Mouse (Mus musculus) MEL (cell line): ENCODE results near the gene Ganc. TPM values are rescaled to one million over a fixed set of nuclear protein-coding genes. Genes with fewer than 3 reads are reported as not detected.

Experiments used
- DNase-seq: peaks from one replicate; pipeline ENCODE4 v3.0.0; 2011; ENCODE audit warnings: low read depth, low spot score
- H3K27ac ChIP-seq: 2 replicates; pipeline ENCODE4 v1.5.1; 2012; ENCODE audit warnings: low read depth, mild to moderate bottlenecking, control low read depth, low read length, moderate library complexity; ENCODE audit not compliant: control insufficient read depth
- H3K27me3 ChIP-seq, 2 experiments: fragments of 150-350 bp in 1 of 2; sonication (generic) in 1 of 2; 2 replicates each; pipeline ENCODE4 v1.6.1; 2012; ENCODE audit warnings: low read length in 2 of 2, mild to moderate bottlenecking in 2 of 2, improper control_type of control experiment in 1 of 2, moderate library complexity in 1 of 2; ENCODE audit not compliant: insufficient read depth in 2 of 2, control insufficient read depth in 1 of 2
- H3K36me3 ChIP-seq, 2 experiments: 2 replicates each; pipeline ENCODE4 v1.6.1; 2012 to 2014; ENCODE audit warnings: low read length in 2 of 2, improper control_type of control experiment in 1 of 2, inconsistent platforms in 1 of 2, mild to moderate bottlenecking in 1 of 2; ENCODE audit not compliant: insufficient read depth in 2 of 2, control insufficient read depth in 1 of 2
- H3K4me1 ChIP-seq, 2 experiments: fragments of 150-350 bp in 1 of 2; sonication (generic) in 1 of 2; 2 replicates each; pipeline ENCODE4 v1.6.1; 2012; ENCODE audit warnings: low read length in 2 of 2, improper control_type of control experiment in 1 of 2, mild to moderate bottlenecking in 1 of 2; ENCODE audit not compliant: insufficient read depth in 2 of 2, control insufficient read depth in 1 of 2
- H3K4me3 ChIP-seq, 2 experiments: fragments of 150-350 bp in 1 of 2; sonication (generic) in 1 of 2; 2 replicates each; pipeline ENCODE4 v1.5.1; 2012; ENCODE audit warnings: low read depth in 2 of 2, low read length in 2 of 2, mild to moderate bottlenecking in 2 of 2, moderate library complexity in 2 of 2, control low read depth in 1 of 2, improper control_type of control experiment in 1 of 2; ENCODE audit not compliant: control insufficient read depth in 1 of 2, insufficient read depth in 1 of 2
- H3K79me2 ChIP-seq: 2 replicates; pipeline ENCODE4 v1.6.1; 2012; ENCODE audit warnings: mild to moderate bottlenecking, low read length, moderate library complexity; ENCODE audit not compliant: control insufficient read depth, poor library complexity, insufficient read depth
- H3K9ac ChIP-seq: 2 replicates; pipeline ENCODE4 v1.6.1; 2012; ENCODE audit warnings: low read depth, mild to moderate bottlenecking, control low read depth, low read length, moderate library complexity; ENCODE audit not compliant: control insufficient read depth, poor library complexity, severe bottlenecking
- H3K9me3 ChIP-seq: fragments of 150-350 bp; sonication (generic); replicated peaks from 2 replicates; pipeline ENCODE4 v1.6.1; 2012; ENCODE audit warnings: mild to moderate bottlenecking, low read length, improper control_type of control experiment, moderate library complexity; ENCODE audit not compliant: insufficient read depth
- CHD1 ChIP-seq: IDR thresholded peaks from 2 replicates; pipeline ENCODE4 v1.6.1; 2012; ENCODE audit warnings: low read depth, mild to moderate bottlenecking, inconsistent platforms, low read length, improper control_type of control experiment
- CTCF ChIP-seq, 3 experiments: IDR thresholded peaks in 2 of 3; conservative IDR thresholded peaks in 1 of 3; 2 replicates each; pipeline ENCODE4 v1.5.1; 2011 to 2012; ENCODE audit warnings: low read length in 3 of 3, low read depth in 2 of 3, mild to moderate bottlenecking in 2 of 3, improper control_type of control experiment in 1 of 3, inconsistent platforms in 1 of 3, mixed read lengths in 1 of 3, moderate library complexity in 1 of 3; ENCODE audit not compliant: control insufficient read depth in 1 of 3, insufficient read depth in 1 of 3, poor library complexity in 1 of 3, severe bottlenecking in 1 of 3
- E2F4 ChIP-seq: IDR thresholded peaks from 2 replicates; pipeline ENCODE4 v1.6.1; 2011; ENCODE audit warnings: low read depth, low read length, improper control_type of control experiment, borderline replicate concordance
- ELF1 ChIP-seq: IDR thresholded peaks from 2 replicates; pipeline ENCODE4 v1.6.1; 2014; ENCODE audit warnings: low read depth, mild to moderate bottlenecking, inconsistent platforms, low read length, improper control_type of control experiment, moderate library complexity
- ETS1 ChIP-seq: IDR thresholded peaks from 2 replicates; pipeline ENCODE4 v1.6.1; 2012; ENCODE audit warnings: low read depth, mild to moderate bottlenecking, inconsistent platforms, low read length, improper control_type of control experiment, moderate library complexity
- HCFC1 ChIP-seq: IDR thresholded peaks from 2 replicates; pipeline ENCODE4 v1.6.1; 2012; ENCODE audit warnings: low read depth, mild to moderate bottlenecking, inconsistent platforms, low read length, improper control_type of control experiment, moderate library complexity
- JUND ChIP-seq: IDR thresholded peaks from 2 replicates; pipeline ENCODE4 v1.6.1; 2011; ENCODE audit warnings: low read depth, mild to moderate bottlenecking, improper control_type of control experiment, low read length
- MAFK ChIP-seq: IDR thresholded peaks from 2 replicates; pipeline ENCODE4 v1.6.1; 2011; ENCODE audit warnings: low read depth, mild to moderate bottlenecking, low read length, improper control_type of control experiment, borderline replicate concordance
- POLR2AphosphoS5 ChIP-seq: IDR thresholded peaks from 2 replicates; pipeline ENCODE4 v1.6.1; 2012; ENCODE audit warnings: low read depth, borderline replicate concordance, mild to moderate bottlenecking, inconsistent platforms, low read length, moderate library complexity, mixed read lengths
- SMC3 ChIP-seq: IDR thresholded peaks from 2 replicates; pipeline ENCODE4 v1.6.1; 2011; ENCODE audit warnings: low read depth, low read length, improper control_type of control experiment
- TAL1 ChIP-seq: IDR thresholded peaks from 2 replicates; pipeline ENCODE4 v1.6.1; 2012; ENCODE audit warnings: mild to moderate bottlenecking, inconsistent platforms, low read length, moderate library complexity, mixed read lengths
- USF2 ChIP-seq, 2 experiments: IDR thresholded peaks; 2 replicates each; pipeline ENCODE4 v1.6.1; 2011 to 2012; ENCODE audit warnings: improper control_type of control experiment in 2 of 2, low read length in 2 of 2, borderline replicate concordance in 1 of 2, inconsistent platforms in 1 of 2, low read depth in 1 of 2, mild to moderate bottlenecking in 1 of 2; ENCODE audit not compliant: insufficient read depth in 1 of 2
- ZC3H11A ChIP-seq: IDR thresholded peaks from 2 replicates; pipeline ENCODE4 v1.6.1; 2012; ENCODE audit warnings: low read depth, mild to moderate bottlenecking, inconsistent platforms, low read length, improper control_type of control experiment
- ZKSCAN1 ChIP-seq: IDR thresholded peaks from 2 replicates; pipeline ENCODE4 v1.6.1; 2012; ENCODE audit warnings: low read depth, mild to moderate bottlenecking, inconsistent platforms, low read length, improper control_type of control experiment, moderate library complexity
- ZMIZ1 ChIP-seq: IDR thresholded peaks from 2 replicates; pipeline ENCODE4 v1.6.1; 2012; ENCODE audit warnings: low read depth, mild to moderate bottlenecking, inconsistent platforms, low read length, improper control_type of control experiment, moderate library complexity
- polyA plus RNA-seq, 2 experiments: library from polyadenylated mRNA; stranded (reverse) in 1 of 2; unstranded in 1 of 2; fragments of >175 nt in 1 of 2; fragments of >200 nt in 1 of 2; gene quantifications; 2 replicates each; pipeline versions ENCODE4 v1.2.1 to v1.2.4; 2012; ENCODE audit warnings: low replicate concordance in 2 of 2, low read depth in 1 of 2; ENCODE audit not compliant: insufficient read length in 2 of 2, insufficient read depth in 1 of 2, missing spikeins in 1 of 2
- total RNA-seq: library from RNA; depleted of rRNA; stranded (reverse); fragments of 300-350 nt; gene quantifications from 2 replicates; pipeline ENCODE4 v1.2.3, GENCODE M21; 2012

Ganc gene
- total and polyA plus RNA-seq, 3 experiments: 3.1 to 4.4 TPM; not detected in 1

- TF ChIP-seq ZC3H11A: no peak
- TF ChIP-seq HCFC1: no peak
- no peak for TF ChIP-seq ELF1
- TF ChIP-seq CTCF (IDR thresholded peaks at IDR 0.05 in 2 of 3, conservative IDR thresholded peaks at IDR 0.05 in 1 of 3; ENCODE audit: control insufficient read depth in 1 of 3, insufficient read depth in 1 of 3, low read depth in 2 of 3, low read length in 3 of 3, poor library complexity in 1 of 3, severe bottlenecking in 1 of 3): no peak
- TF ChIP-seq MAFK: no peak
- no peak for TF ChIP-seq USF2 (IDR thresholded peaks at IDR 0.05; ENCODE audit: borderline replicate concordance in 1 of 2, insufficient read depth in 1 of 2, low read depth in 1 of 2, low read length in 2 of 2)
- no peak for TF ChIP-seq JUND
- no peak for TF ChIP-seq POLR2AphosphoS5
- TF ChIP-seq CHD1: no peak
- H3K9me3 ChIP-seq: no peaks in the 10 kb centered on the region
- H3K9ac ChIP-seq: no peak overlapping the region
- H3K79me2 ChIP-seq: no peaks in the 10 kb centered on the region
- DNase-seq: no peak
- no peaks in the 10 kb centered on the region for H3K27me3 ChIP-seq
- H3K4me3 ChIP-seq: no peak overlapping the region
- no peaks in the 10 kb centered on the region for H3K36me3 ChIP-seq
- no peaks in the 10 kb centered on the region for H3K4me1 ChIP-seq
- H3K27ac ChIP-seq: no peak overlapping the region
Measured at GRCm38 (mm10) chr2:120424386-120424785, 20.7 kb downstream of the Ganc start.

GRCm38 (mm10) chr2:120444486-120444885, 40.8 kb downstream of the Ganc start:
- H3K4me3 ChIP-seq: no peak overlapping the region
- H3K4me1 ChIP-seq: peaks cover 4 to 7% of the 10 kb centered on the region in 2 experiments; a peak in 2 of 4 replicates
- H3K27me3 ChIP-seq: no peaks in the 10 kb centered on the region
- DNase-seq: no peak
- no peaks in the 10 kb centered on the region for H3K9me3 ChIP-seq
- H3K79me2 ChIP-seq: no peaks in the 10 kb centered on the region
- H3K27ac ChIP-seq: no peak overlapping the region
- no peak overlapping the region for H3K9ac ChIP-seq
- peaks cover 0 to 10% of the 10 kb centered on the region in 2 experiments; a peak in 2 of 4 replicates for H3K36me3 ChIP-seq
- no peak for TF ChIP-seq TAL1
- TF ChIP-seq HCFC1: no peak
- TF ChIP-seq ZMIZ1: no peak
- no peak for TF ChIP-seq USF2 (IDR thresholded peaks at IDR 0.05; ENCODE audit: borderline replicate concordance in 1 of 2, insufficient read depth in 1 of 2, low read depth in 1 of 2, low read length in 2 of 2)
- no peak for TF ChIP-seq ZKSCAN1
- no peak for TF ChIP-seq ELF1
- TF ChIP-seq SMC3: no peak
- no peak for TF ChIP-seq E2F4
- TF ChIP-seq ETS1: no peak
